Mouse (Mus musculus) layer of hippocampus, adult 11-12 months (tissue): ENCODE data around the gene Gm47995.

Experiments
- DNase-seq: peaks from one replicate; pipeline ENCODE4 v3.0.0; 2022; ENCODE audit warnings: low spot score

Gm47995 gene

DNA sequence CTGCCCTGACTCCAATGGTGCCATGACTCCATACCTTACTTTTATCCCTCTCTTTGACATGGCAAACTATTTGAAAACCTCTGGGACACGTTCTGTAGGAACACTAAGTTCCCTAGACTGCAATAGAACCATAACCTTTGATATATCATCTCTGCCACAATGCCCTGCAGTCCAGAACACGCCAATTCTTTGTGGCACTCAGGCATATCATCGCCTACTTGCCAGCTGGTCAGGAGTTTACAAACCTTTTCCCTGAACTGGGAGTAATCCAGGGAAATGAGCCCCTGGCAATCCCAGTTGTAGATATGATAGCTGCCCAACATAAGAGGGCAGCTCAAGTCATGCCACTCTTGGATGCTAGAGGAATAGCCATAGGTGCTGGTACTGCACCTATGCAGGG, 34.1 kb downstream of the Gm47995 start:
- DNase-seq = no peak

GRCm38 (mm10) chr1:151233756-151234155, 35.5 kb downstream of the Gm47995 start:
- DNase-seq = no peak

GRCm38 (mm10) chr1:151235574-151235973, 37.3 kb downstream of the Gm47995 start:
- no peak for DNase-seq

GRCm38 (mm10) chr1:151236141-151236930, 38.1 kb downstream of the Gm47995 start:
- DNase-seq = peak; percentile 53

GRCm38 (mm10) chr1:151237780-151238179, 39.5 kb downstream of the Gm47995 start:
- no peak for DNase-seq

- DNase-seq = no peak
These were observed 45.1 kb downstream of the Gm47995 start for GRCm38 (mm10) chr1:151243332-151243731.

- DNase-seq = no peak
These were observed 45.8 kb downstream of the Gm47995 start for GRCm38 (mm10) chr1:151244013-151244412.

GRCm38 (mm10) chr1:151244761-151245160, 46.5 kb downstream of the Gm47995 start:
- DNase-seq = no peak

- no peak for DNase-seq
These were observed 46.9 kb downstream of the Gm47995 start for GRCm38 (mm10) chr1:151245165-151245564.

- DNase-seq = no peak
These were observed 47.6 kb downstream of the Gm47995 start for GRCm38 (mm10) chr1:151245846-151246245.
